Mouse (Mus musculus): ENCODE data around the gene Limch1.

GRCm38 (mm10) chr5:66859506-66859905, 113.9 kb downstream of the Limch1 start:
- TF ChIP-seq CTCF (IDR thresholded peaks at IDR 0.05; ENCODE audit: low read depth, low read length) (no peak), POLR2A (IDR thresholded peaks at IDR 0.05; ENCODE audit: borderline replicate concordance, low read depth, low read length) (no peak)

Data from bone marrow macrophage, adult 2 months (primary cell).